Mouse (Mus musculus) left cerebral cortex, postnatal 14 days (tissue): ENCODE results near the gene Rpl3l. TPM values are rescaled to one million over a fixed set of nuclear protein-coding genes. Genes with fewer than 3 reads are reported as not detected.

Experiments used
- DNase-seq, 2 experiments: peaks; one replicate each; pipeline ENCODE4 v3.0.0; 2021 to 2022; ENCODE audit warnings: low spot score in 2 of 2, mixed read lengths in 1 of 2
- intact Hi-C: fragments of 180-260 bp; cut with DNase I; formaldehyde crosslinking; loops from one replicate; pipeline ENCODE4 v1.15.1; 2025
- long read RNA-seq, 2 experiments: library from polyadenylated mRNA; stranded (forward); transcript quantifications; one replicate each; pipeline ENCODE4 v2.0.0; 2021
- total RNA-seq, 2 experiments: library from RNA; stranded (reverse); gene quantifications; 2 replicates each; pipeline ENCODE4 v1.2.3; 2021

Rpl3l gene
- total RNA-seq = under 1 TPM; 0.35 to 0.38 TPM
- long read RNA-seq, experiment 1, partial matches to known transcripts = 1 of 1 reads
- long read RNA-seq, experiment 1, other reads (novel, unspliced or antisense) = 0 of 1 reads
- long read RNA-seq, experiment 2, partial matches to known transcripts = 0 of 1 reads
- long read RNA-seq, experiment 2, other reads (novel, unspliced or antisense) = 1 of 1 reads

DNA sequence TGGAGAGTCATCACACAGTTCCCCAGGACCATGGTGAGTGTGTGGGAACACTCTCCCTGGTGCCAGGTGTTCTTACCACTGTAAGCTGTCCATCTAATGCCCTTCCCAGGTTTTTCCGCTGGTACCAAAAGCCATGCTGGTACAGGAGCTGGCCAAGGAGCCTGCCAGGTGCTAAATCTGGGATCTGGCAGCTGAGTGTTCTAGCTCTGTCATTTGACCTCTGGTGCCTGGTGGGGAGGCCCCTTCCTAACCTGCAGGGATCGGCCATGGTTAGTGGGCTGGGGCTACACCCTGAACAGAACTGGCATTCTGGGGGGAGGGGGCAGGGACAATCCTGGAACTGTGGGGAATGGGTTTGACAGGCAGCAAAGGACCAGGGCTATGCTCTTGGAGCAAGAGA is at the start of gene Rpl3l:
TSS of gene Rpl3l (plus strand) at position 203 of the 400 bp plus-strand sequence.
- DNase-seq = no peak
- intact Hi-C loops = no loop called here

DNA sequence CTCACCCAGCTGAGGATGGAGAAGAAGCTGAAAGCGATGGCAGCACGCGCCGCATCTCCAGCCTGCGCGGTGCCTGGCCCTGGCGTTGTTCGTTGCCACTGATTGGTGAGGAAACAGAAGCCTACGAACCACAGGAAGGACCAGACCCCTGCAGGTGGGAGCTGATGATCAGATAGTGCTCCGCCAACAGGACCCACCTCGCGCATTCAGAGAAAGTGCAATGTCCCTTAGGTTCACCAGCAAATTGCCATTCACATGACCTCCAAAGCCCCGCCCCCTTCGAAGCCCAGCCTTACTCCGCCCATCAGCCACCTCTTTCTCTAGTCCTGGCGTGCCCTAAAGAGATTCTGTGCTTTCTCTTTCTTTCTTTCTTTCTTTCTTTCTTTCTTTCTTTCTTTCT is 41.1 kb upstream of the Rpl3l start:
- intact Hi-C loops = no loop called here
- no peak for DNase-seq

DNA sequence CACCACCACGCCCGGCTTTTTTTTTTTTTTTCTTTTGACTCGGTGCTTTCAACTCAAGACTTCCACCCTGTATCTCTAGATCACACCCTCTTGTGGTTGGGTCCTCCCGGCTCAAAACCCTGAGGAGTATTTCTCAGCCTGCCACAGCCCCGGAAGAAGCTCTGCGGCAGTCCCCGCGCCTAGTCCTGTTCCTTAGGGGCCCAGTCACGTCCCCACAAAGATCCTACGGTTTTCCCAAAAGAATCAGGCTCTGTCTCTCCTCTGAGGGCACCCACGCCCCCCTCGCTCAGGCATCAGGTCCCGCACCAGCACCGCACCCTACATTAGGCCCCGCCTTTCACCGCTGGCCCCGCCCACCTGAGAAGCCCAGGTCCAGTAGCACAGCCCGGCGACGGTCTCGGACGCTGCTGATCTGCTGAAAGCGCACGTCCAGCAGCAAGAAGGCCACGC is 40.4 kb upstream of the Rpl3l start:
- intact Hi-C loops = no loop called here
- no peak for DNase-seq

DNA sequence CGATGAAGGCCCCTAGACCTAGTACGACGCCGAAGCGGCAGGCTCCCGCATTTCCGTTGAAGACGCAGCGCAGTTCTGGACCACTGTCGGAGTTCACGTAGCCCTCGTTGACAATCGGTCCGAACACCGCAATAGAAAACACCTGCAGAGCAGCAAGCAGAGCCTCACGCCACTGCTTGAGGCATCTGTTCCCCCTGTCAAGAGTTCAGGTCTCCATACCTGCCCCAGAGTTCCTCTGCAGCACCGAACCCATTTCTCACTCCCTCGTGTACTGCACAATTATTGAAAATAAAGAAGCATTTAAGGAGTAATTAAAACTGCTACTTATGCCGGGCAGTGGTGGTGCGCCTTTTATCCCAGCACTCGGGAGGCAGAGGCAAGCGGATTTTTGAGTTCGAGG is 40.0 kb upstream of the Rpl3l start:
- no peak for DNase-seq
- intact Hi-C loops = no loop called here

DNA sequence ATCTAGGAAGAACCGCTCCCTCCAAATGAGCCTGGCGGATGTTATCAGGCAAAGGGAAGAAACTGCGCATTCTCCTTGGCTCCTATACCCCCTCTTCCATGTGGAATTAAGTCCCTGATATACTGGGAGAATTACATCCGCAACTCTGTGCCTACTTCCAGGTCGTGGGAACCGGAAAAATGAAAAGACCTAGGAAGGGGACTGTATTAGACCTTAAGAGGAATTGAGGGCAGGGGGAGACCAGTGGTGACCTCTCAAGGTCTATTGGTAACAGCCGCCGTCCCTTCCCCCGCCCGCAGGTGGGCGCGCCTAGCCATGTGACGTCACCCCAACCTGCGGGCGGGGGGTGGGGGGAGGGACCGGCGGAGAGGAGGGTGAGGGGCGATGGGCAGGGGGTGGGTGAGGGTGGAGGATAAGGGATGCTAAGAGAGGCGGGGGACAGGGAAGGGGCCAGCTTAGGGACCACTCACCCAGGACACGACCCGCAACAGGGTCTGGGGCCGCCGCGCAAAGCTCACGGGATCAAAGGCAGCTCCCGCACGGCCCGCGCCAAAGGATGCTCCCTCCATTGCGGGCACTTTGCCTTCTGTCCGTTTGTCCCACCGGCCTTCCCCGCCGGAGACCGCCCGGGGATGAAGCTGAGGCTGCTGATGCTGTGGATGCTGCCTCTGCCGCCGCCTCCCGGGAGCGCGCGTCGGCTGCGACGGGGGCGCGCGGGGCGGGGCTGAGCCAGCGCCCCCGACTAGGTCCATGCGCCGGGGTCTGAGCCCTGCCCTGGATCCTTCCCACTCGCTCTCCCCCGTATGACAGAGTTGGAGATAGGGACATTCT is 38.2 kb upstream of the Rpl3l start, which contains the start of gene Syngr3:
TSS of gene Syngr3 (minus strand) at position 705 of the 831 bp plus-strand sequence.
- DNase-seq = peak in 1 of 2 experiments; percentile 41
- intact Hi-C loops = no loop called here

DNA sequence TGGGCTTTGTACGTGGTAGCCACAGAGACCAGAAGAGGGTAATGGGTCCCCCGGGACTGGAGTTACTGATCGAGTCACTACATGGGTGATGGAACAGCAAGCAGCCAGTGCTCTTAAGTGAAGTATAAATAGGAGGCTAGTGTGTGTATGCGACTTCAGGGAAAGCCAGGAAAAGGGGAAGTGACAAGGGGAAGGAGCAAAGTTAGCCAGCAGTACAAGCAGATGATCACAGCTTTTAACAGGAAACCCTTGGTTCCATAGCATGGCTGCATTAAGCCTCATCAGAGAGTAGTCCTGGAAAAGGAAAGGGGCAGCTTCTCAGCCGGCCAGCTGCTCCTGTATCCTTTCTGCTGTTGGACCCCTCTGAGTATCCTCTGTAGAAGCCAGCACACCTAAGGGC is 35.2 kb upstream of the Rpl3l start:
- no peak for DNase-seq
- intact Hi-C loops = no loop called here

DNA sequence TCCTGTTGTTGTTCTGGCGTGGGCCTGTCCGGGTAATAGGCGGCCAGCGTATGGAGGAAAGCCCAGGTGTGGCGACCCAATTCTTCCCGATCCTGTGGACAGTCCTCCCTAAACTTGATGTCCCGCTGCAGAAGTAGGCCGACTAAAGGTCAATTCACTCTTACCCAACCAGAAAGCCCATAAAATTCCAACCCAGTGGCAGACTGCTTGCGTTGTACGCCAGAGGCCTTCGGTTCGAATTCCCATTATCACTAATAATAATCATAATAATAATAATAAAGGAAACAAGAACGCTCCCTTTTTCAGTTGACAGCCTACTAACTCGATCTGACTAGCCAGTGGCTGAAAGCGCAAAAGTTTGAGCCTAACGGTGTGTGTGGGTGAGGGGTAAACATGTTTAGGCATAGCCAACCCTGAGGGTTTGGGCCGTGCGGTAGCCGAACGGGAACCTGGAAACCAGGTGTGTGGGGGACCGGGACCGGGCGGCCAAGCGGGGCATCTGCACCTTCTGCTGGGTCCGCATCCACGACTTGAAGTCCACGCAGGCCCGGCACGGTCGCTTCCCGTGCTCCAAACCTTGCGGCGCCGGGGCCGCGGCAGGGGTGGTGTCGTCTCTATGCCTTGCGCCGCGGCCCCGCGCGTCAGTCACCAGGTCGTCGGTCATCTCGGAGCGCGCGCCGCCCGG is 32.2 kb upstream of the Rpl3l start:
- intact Hi-C loops = no loop called here

DNA sequence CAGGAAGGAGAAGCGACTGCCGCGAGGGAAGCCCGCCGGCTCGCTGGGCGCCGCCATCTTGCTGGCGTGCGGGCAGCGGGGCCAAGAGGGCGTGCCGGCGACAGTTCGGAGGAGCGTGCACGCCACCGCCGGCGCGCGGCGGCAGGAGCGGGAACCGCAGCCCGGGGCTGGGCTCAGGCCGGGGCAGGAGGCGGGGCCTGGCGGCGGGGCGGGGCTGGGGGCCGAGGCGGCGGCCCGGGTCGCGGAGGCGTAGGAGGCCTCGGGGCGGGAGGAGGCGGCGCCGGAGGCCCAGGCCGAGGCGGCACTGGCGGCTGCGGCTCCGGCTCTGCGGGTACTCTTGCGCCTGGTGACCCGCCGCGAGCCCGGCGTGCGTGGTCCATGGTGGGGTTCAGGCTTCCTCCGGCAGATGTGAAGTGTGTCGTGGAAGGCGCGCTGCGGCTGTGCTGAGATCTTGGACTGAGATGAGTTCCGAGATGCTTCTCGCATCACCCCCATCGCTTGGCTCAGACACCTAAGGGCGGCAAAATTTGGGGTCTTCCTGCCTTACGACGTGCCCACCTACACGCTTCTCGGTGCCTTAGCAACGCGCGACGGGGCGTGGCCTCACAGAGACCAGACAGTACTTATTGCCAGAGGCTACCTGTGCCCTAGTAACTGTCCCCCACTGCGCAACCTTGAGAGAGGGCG is 31.5 kb upstream of the Rpl3l start, which contains the start of the genes Gfer and Noxo1:
TSS of gene Gfer (minus strand) at position 146 of the 687 bp plus-strand sequence.
TSS of gene Noxo1 (plus strand) at position 224 of the 687 bp plus-strand sequence.
- intact Hi-C loops = no loop called here
- peak; percentile 59 to 85 for DNase-seq

More for the DNA sequence above, 32.2 kb upstream of the Rpl3l start:
- DNase-seq = no peak

DNA sequence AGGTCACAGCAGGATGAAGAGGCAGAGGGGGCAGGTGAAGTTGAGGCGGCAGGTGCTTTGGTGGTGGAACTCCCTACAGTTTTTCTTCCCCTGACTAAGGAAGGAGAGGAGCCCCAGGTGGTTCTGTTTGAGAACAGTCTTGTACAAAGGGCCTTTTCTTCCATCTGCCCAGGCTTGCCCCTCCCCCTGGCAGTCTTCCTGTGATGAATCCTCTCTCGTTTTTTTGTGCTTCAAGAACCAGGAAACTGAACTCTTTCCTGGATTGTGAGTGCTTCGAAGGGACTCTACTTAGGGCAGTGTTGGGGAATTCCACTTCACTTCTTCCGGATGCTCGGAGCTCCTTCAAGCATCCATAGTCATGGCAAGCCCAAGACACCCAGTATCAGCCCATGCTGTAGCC is 29.6 kb upstream of the Rpl3l start:
- intact Hi-C loops = no loop called here
- peak in 1 of 2 experiments; percentile 52 for DNase-seq

DNA sequence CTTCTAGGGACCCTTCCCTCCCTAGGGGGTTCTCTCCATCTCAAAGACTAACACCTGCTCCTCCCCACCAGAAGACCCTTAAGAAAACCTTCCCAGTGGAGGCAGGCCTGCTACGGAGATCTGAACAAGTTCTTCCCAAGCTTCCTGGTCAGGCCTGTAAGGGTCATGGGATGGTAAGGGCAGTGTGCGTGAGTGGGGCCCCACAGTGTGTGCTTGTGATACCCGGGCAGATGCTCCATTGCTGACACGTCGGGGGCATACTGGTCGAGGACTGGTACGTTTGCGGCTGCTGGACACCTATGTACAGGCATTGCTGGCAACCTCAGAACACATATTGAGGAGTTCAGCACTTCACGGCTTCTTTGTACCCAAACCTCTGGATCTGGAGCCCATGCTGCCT is 28.9 kb upstream of the Rpl3l start:
- DNase-seq = no peak
- intact Hi-C loops = no loop called here

DNA sequence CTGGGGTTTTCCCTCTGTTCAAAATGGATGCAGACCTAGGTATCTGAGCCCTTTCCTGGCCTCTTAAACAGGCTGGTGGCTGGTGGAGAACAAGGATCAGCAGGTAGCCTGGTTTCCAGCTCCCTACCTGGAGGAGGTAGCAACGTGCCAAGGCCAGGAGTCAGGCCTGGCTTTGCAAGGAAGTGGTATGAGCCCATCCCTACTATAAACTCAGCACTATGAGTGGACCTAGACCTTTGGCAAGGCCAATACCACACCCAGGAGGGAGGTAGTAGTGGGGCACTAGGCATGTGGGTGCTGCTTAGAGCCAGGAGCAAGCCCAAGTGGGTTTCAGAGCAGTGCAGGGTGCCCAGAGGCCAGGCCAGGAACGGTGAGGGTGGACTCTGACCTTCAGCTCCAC is 28.1 kb upstream of the Rpl3l start:
- DNase-seq = no peak
- intact Hi-C loops = no loop called here

DNA sequence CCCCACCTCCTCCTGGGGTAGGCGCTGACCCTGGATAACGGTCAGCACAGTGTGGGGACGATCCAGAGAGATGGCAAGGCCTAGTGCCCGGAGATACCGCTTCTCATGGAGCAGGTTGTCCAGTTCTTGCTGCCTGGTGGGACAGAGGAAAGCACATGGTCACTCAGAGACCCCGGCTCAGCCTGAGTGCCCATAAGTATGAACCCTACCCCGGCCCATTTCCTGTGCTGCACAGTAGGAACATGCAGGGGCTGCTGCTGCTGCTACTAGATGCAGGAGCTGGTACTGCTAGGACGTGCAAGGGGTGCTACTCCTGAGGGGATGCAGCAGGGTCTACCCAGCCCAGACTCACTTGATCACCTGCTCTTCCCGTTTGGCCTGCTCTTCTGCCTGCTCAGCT is 26.4 kb upstream of the Rpl3l start:
- intact Hi-C loops = no loop called here
- no peak for DNase-seq

DNA sequence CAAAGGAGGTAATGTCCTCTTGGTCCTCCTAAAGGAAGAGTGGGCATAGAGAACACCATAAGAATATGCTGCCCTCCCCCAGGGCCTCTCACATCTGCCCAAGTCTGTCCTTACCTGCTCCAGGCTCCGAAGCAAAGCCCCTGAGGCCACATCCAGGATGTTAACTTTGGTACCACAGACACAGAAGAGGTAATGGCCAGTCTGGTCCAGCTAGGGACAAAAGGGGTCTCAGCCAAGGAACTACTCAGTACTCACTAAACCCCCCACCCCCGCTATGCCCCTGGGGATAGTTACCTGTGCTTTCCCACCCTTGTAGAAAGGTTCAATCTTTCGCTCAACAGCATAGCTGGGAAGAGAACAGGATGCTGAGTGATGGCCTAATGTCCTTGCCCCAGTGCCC is 21.8 kb upstream of the Rpl3l start:
- no peak for DNase-seq
- intact Hi-C loops = no loop called here

DNA sequence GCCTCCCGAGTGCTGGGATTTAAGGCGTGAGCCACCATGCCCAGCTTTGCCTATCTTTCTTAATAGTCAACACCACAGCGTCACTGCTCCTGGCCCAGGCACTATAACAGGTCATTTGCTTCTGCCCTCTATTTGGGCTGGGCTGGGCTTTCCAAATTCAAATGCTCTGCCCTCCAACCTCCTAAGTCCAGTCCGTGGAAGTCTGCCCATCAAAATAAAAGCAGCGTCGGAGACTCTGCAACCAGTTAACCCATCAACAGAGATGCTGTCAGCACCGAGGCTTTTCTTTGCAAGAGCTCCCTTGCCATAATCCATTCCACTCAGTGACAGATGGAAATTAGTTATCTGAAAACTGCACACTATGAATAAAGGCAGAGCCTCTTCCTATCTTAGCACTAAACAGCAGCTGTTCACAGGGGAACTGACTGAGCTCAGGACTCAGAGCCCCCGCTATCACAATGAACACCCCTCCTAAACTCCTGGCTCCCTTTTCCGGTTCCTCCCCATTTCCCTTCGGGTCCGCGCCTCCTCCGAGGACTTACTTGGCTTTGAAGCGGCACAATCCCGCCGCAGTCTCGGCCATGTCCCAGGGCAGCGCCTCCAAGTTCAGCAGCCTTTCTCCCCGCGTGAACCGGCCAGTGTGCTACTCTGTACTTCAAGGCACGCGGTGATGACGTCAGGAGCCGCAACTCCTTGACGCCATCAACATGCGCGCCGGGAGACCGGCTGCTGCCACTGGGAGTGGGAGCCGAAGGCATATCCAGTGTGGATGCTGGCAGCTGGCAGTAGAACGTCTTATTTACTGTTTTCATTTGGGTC is 20.4 kb upstream of the Rpl3l start, which contains the start of gene Tbl3:
TSS of gene Tbl3 (minus strand) at position 679 of the 819 bp plus-strand sequence.
- intact Hi-C loops = loop anchor here (1.0 kb wide), 1 partner anchor 12 kb away; no protein-coding TSS in a partner anchor
- peak; percentile 94 to 97 for DNase-seq

DNA sequence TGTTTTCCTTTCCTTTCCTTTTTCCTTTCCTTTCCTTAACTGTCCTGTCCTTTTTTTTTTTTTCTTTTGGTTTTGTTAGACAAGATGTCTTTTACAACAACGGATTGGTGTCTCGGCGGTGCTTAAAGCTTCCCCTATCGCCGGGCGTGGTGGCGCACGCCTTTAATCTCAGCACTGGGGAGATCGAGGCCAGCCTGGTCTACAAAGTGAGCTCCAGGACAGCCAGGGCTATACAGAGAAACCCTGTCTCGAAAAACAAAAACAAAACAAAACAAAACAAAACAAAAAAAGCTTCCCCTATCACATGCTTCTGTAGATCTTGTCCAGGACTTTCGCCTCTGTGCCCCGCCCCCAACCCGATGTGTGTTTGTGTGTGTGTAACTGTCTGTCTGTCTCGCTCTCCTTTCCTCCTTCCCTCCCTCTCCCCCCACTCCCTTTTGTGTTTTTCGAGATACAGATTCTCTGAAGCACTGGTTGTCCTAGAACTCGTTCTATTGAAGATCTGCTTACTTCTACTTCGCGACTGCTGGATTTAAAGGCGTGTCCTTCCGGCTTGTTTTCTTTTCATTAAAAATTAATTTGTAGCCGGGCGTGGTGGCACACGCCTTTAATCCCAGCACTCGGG is 19.7 kb upstream of the Rpl3l start:
- no peak for DNase-seq
- intact Hi-C loops = loop anchor here (1.0 kb wide), 1 partner anchor 11 kb away; no protein-coding TSS in a partner anchor

DNA sequence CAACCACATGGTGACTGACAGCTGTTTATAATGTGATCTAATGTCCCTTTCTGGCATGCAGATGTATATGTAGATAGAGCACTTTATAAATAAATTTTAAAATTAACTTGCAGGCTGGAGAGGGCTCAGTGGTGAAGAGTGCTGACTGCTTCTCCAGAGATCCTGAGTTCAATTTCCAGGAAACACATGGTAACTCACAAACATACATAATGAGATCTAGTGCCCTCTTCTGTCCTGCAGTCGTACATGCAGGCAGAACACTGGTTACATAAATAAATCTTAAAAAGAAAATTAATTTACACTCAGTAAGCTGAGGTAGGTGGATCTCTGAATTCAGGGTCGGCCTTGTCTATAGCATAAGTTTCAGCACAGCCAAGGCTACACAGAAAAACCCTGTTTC is 19.0 kb upstream of the Rpl3l start:
- intact Hi-C loops = no loop called here

DNA sequence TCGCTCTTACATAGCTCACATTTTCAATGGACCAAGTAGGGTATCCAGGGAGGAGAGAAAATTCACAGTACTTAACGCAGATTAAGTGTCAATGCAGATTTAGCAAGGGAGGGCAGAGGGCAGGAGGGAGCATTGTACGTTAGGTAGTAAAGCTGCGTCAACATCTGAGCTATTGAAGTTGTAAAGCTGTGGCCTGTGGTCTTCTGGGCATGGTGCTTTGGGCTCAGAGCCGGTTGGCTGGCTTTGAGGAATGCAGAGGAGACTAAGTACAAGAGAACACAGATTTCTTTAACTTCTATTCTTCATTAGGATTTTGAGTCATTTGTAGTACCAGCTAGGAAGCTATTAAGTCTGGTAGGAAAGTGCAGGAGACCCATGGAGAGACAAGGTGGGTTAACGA is 12.1 kb upstream of the Rpl3l start:
- intact Hi-C loops = no loop called here
- DNase-seq = no peak

More for the DNA sequence above, 19.0 kb upstream of the Rpl3l start:
- no peak for DNase-seq

DNA sequence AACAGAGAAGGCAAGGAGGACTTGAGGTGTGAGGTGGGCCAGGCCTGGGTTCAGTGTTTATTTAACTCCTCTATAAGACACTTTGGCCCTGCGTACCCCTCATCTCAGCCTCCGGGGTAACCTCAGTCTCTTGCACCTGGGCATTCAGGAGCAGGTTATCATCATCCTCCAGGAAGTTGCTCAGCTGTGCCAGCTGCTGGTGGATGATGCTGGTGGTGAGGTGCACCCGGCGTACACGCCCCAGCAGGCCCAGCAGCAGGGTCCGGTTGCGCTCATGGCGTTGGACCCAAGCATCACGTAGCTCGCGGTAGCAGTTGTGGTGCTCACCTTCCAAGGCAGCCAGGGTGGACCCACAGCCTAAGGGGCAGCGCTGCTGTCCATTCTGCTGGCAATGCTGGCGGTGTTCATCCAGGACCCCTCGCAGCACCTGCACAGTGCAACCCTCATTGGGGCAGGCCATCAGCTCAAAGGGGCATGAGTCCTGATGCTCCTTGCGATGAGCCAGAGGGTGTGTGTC is 11.4 kb upstream of the Rpl3l start:
- DNase-seq = no peak
- intact Hi-C loops = no loop called here
